Mouse (Mus musculus) right cerebral cortex, postnatal 36 days (tissue): Measurements from ENCODE around the gene Gemin7.
A peak's percentile ranks its signal among the peaks of the same experiment; 100 is the strongest.

ENCODE experiments used
- DNase-seq, 2 experiments: peaks; one replicate each; pipeline ENCODE4 v3.0.0; 2022; ENCODE audit warnings: low spot score in 2 of 2, mixed read lengths in 1 of 2

Gemin7 gene

GRCm38 (mm10) chr7:19577877-19578414 is 551 bp upstream of the Gemin7 start:
- no peak for DNase-seq

- no peak for DNase-seq
These were observed 1.8 kb downstream of the Gemin7 start for GRCm38 (mm10) chr7:19575559-19575958.

- DNase-seq, result no peak
These were observed 3.6 kb downstream of the Gemin7 start for GRCm38 (mm10) chr7:19573776-19574140.

GRCm38 (mm10) chr7:19572926-19573775 is 4.2 kb downstream of the Gemin7 start:
- DNase-seq, result peak; percentile 59 to 65

- no peak for DNase-seq
These were observed 7.7 kb downstream of the Gemin7 start for GRCm38 (mm10) chr7:19569647-19570046.

- no peak for DNase-seq
These were observed 10.0 kb downstream of the Gemin7 start for GRCm38 (mm10) chr7:19567426-19567825.

GRCm38 (mm10) chr7:19565803-19566202 is 11.6 kb downstream of the Gemin7 start:
- DNase-seq, result no peak

GRCm38 (mm10) chr7:19564455-19564854 is 12.9 kb downstream of the Gemin7 start:
- DNase-seq, result no peak

- DNase-seq, result no peak
These were observed 13.5 kb downstream of the Gemin7 start for GRCm38 (mm10) chr7:19563884-19564283.

GRCm38 (mm10) chr7:19562643-19563410 is 14.6 kb downstream of the Gemin7 start, which contains the start of gene Ppp1r37:
Ppp1r37 (minus strand) TSS chr7:19563076.
- DNase-seq, result no peak

- DNase-seq, result peak; percentile 70 to 81
These were observed 15.4 kb downstream of the Gemin7 start for GRCm38 (mm10) chr7:19561765-19562642.

GRCm38 (mm10) chr7:19561431-19561764 is 16.0 kb downstream of the Gemin7 start:
- DNase-seq, result no peak

GRCm38 (mm10) chr7:19560491-19561260 is 16.7 kb downstream of the Gemin7 start:
- DNase-seq, result no peak

GRCm38 (mm10) chr7:19558965-19559364 is 18.4 kb downstream of the Gemin7 start:
- no peak for DNase-seq

- no peak for DNase-seq
These were observed 19.2 kb downstream of the Gemin7 start for GRCm38 (mm10) chr7:19557982-19558900.

GRCm38 (mm10) chr7:19557086-19557485 is 20.3 kb downstream of the Gemin7 start:
- DNase-seq, result no peak

- DNase-seq, result peak; percentile 62 to 79
These were observed 23.2 kb downstream of the Gemin7 start for GRCm38 (mm10) chr7:19554168-19554567.

- no peak for DNase-seq
These were observed 25.0 kb downstream of the Gemin7 start for GRCm38 (mm10) chr7:19552443-19552842.

GRCm38 (mm10) chr7:19551634-19552033 is 25.8 kb downstream of the Gemin7 start:
- no peak for DNase-seq

GRCm38 (mm10) chr7:19549394-19549793 is 28.0 kb downstream of the Gemin7 start:
- DNase-seq, result no peak
